In genomic region chr12:8864830-8865229, GRCm38 (mm10) we compare ENCODE assay signal across 12 mouse cellular contexts. TPM values are rescaled to one million over a fixed set of nuclear protein-coding genes. Genes with fewer than 3 reads are reported as not detected.
DNase-seq lines count a peak whose midpoint lies in the region; ATAC-seq and TF ChIP-seq lines count a peak whose summit lies in the region.
"Had no signal": no experiment of that assay in that cellular context is flagged by ENCODE, and none has a peak within 500 bp of the region (broad histone marks: within the 10 kb centered on the region; RNA-seq: fewer than 3 reads in every experiment).

No protein-coding gene starts in this region.

- TF ChIP-seq EP300 in MEL (IDR thresholded peaks at IDR 0.05; ENCODE audit: low read depth in 1 of 2, low read length in 2 of 2), result no peak

- WGBS in midbrain, embryonic 13.5 days, result 69% methylated on average over 3 of the region's 3 CpGs

- H3K4me3 ChIP-seq in MEL (ENCODE audit: control insufficient read depth in 1 of 2, insufficient read depth in 1 of 2, low read depth in 2 of 2, low read length in 2 of 2), result no peak overlapping the region
- H3K4me3 ChIP-seq in midbrain, embryonic 13.5 days (replicated peaks), result no peak overlapping the region
- H3K4me3 ChIP-seq: heart, adult 2 months; liver, embryonic 15.5 days had no signal

- intact Hi-C loops in heart, postnatal 25 days (cut with DNase I), result loop anchor here (5.0 kb wide), 1 partner anchor 93 kb away; the partner anchor contains the start of gene Sdc1

- DNase-seq in heart, adult 11 months, result peak; percentile 92
- no peak for DNase-seq in heart, postnatal 25 days (ENCODE audit: low spot score)
- DNase-seq in MEL (ENCODE audit: low read depth, low spot score), result peak; percentile 43
- no peak for DNase-seq in cerebellum, postnatal 14 days
- DNase-seq in kidney, postnatal 14 days, result no peak
- DNase-seq: right cerebral cortex, postnatal 25 days; thymus, postnatal 36 days had no signal

- H3K27me3 ChIP-seq in MEL (ENCODE audit: control insufficient read depth in 1 of 2, insufficient read depth in 2 of 2, low read length in 2 of 2), result no peaks in the 10 kb centered on the region
- no peaks in the 10 kb centered on the region for H3K27me3 ChIP-seq in midbrain, embryonic 13.5 days

- ATAC-seq in common myeloid progenitor, adult 5-6 weeks (replicated peaks; ENCODE audit: low read depth, poor library complexity, severe bottlenecking), result peak; percentile 95
- ATAC-seq in megakaryocyte, adult 5-6 weeks (ENCODE audit: poor library complexity, severe bottlenecking), result peak; percentile 88
- ATAC-seq in midbrain, embryonic 13.5 days, result no peak

- H3K36me3 ChIP-seq in MEL (ENCODE audit: control insufficient read depth in 1 of 2, insufficient read depth in 2 of 2, low read length in 2 of 2), result no peaks in the 10 kb centered on the region
- H3K36me3 ChIP-seq in midbrain, embryonic 13.5 days, result no peaks in the 10 kb centered on the region
- H3K36me3 ChIP-seq: liver, embryonic 15.5 days had no signal

- no peaks in the 10 kb centered on the region for H3K79me2 ChIP-seq in MEL (ENCODE audit: control insufficient read depth, insufficient read depth, low read length, poor library complexity)

- no peak for TF ChIP-seq POLR2A in MEL (IDR thresholded peaks at IDR 0.05; ENCODE audit: control insufficient read depth in 1 of 2, insufficient read depth in 1 of 2, low read depth in 1 of 2, low read length in 2 of 2, poor library complexity in 1 of 2)

- H3K27ac ChIP-seq in MEL (ENCODE audit: control insufficient read depth, low read depth, low read length), result no peak overlapping the region
- H3K27ac ChIP-seq in midbrain, embryonic 13.5 days, result no peak overlapping the region
- H3K27ac ChIP-seq: heart, adult 2 months; liver, embryonic 15.5 days had no signal

- H3K9me3 ChIP-seq in MEL (replicated peaks; ENCODE audit: insufficient read depth, low read length), result no peaks in the 10 kb centered on the region
- H3K9me3 ChIP-seq in midbrain, embryonic 13.5 days, result no peaks in the 10 kb centered on the region
- H3K9me3 ChIP-seq: liver, embryonic 15.5 days had no signal

- TF ChIP-seq CTCF in MEL (IDR thresholded peaks at IDR 0.05 in 2 of 3, conservative IDR thresholded peaks at IDR 0.05 in 1 of 3; ENCODE audit: control insufficient read depth in 1 of 3, insufficient read depth in 1 of 3, low read depth in 2 of 3, low read length in 3 of 3, poor library complexity in 1 of 3, severe bottlenecking in 1 of 3), result no peak

- H3K9ac ChIP-seq in MEL (ENCODE audit: control insufficient read depth, low read depth, low read length, poor library complexity, severe bottlenecking), result no peak overlapping the region
- no peak overlapping the region for H3K9ac ChIP-seq in midbrain, embryonic 13.5 days (replicated peaks)
- H3K9ac ChIP-seq: liver, embryonic 15.5 days had no signal

- H3K4me2 ChIP-seq in midbrain, embryonic 13.5 days (replicated peaks), result no peak overlapping the region
- H3K4me2 ChIP-seq: liver, embryonic 15.5 days had no signal

- H3K4me1 ChIP-seq in MEL (ENCODE audit: control insufficient read depth in 1 of 2, insufficient read depth in 2 of 2, low read length in 2 of 2), result peaks cover 0 to 8% of the 10 kb centered on the region in 2 experiments; a peak in 1 of 4 replicates
- no peaks in the 10 kb centered on the region for H3K4me1 ChIP-seq in midbrain, embryonic 13.5 days (replicated peaks)
- H3K4me1 ChIP-seq: liver, embryonic 15.5 days had no signal

- TF ChIP-seq RAD21 in MEL (IDR thresholded peaks at IDR 0.05; ENCODE audit: low read depth, low read length), result no peak

TF ChIP-seq in MEL, 35 proteins besides CTCF, POLR2A, EP300 and RAD21:
- TF ChIP-seq ZMIZ1 (IDR thresholded peaks at IDR 0.05; ENCODE audit: low read depth, low read length), result no peak
- no peak for TF ChIP-seq TAL1 (IDR thresholded peaks at IDR 0.05; ENCODE audit: low read length)
- no peak for TF ChIP-seq BHLHE40 (IDR thresholded peaks at IDR 0.05; ENCODE audit: borderline replicate concordance, low read depth, low read length)
- TF ChIP-seq MYC (IDR thresholded peaks at IDR 0.05; ENCODE audit: low read depth, low read length), result no peak
- no peak for TF ChIP-seq MAZ (IDR thresholded peaks at IDR 0.05; ENCODE audit: low read depth, low read length)
- no peak for TF ChIP-seq CHD1 (IDR thresholded peaks at IDR 0.05; ENCODE audit: low read depth, low read length)
- TF ChIP-seq MYB (IDR thresholded peaks at IDR 0.05; ENCODE audit: low read depth, low read length), result no peak
- no peak for TF ChIP-seq ETS1 (IDR thresholded peaks at IDR 0.05; ENCODE audit: low read depth, low read length)
- no peak for TF ChIP-seq UBTF (IDR thresholded peaks at IDR 0.05; ENCODE audit: borderline replicate concordance, insufficient read depth, low read depth, low read length)
- TF ChIP-seq ZC3H11A (IDR thresholded peaks at IDR 0.05; ENCODE audit: low read depth, low read length), result no peak
- no peak for TF ChIP-seq TBP (IDR thresholded peaks at IDR 0.05; ENCODE audit: low read depth, low read length)
- TF ChIP-seq ELF1 (IDR thresholded peaks at IDR 0.05; ENCODE audit: low read depth, low read length), result no peak
- TF ChIP-seq POLR2AphosphoS2 (IDR thresholded peaks at IDR 0.05; ENCODE audit: low read length), result no peak
- no peak for TF ChIP-seq GATA1 (IDR thresholded peaks at IDR 0.05; ENCODE audit: low read depth, low read length)
- no peak for TF ChIP-seq USF2 (IDR thresholded peaks at IDR 0.05; ENCODE audit: borderline replicate concordance in 1 of 2, insufficient read depth in 1 of 2, low read depth in 1 of 2, low read length in 2 of 2)
- no peak for TF ChIP-seq MXI1 (IDR thresholded peaks at IDR 0.05; ENCODE audit: low read depth, low read length)
- TF ChIP-seq MEF2A (IDR thresholded peaks at IDR 0.05; ENCODE audit: extremely low read depth, insufficient replicate concordance, low read depth, low read length, poor library complexity, severe bottlenecking), result no peak

RNA-seq across cellular contexts. Expression of gene Laptm4a, which starts 56.6 kb away (rescaled TPM):
- 100 to 1,000 TPM; 332 to 350 TPM for total RNA-seq in heart, postnatal 25 days (2021)
- total RNA-seq in MEL (2012; rRNA removed), result 43.8 and 49.0 TPM in 2 replicates
- 10 to 100 TPM in 1 of 2 experiments, not detected in 1; 49.7 TPM for polyA plus RNA-seq in MEL (2012; ENCODE audit: insufficient read depth in 1 of 2, insufficient read length in 2 of 2, low read depth in 1 of 2, low replicate concordance in 2 of 2, missing spikeins in 1 of 2)
- total RNA-seq in common myeloid progenitor, adult 5-6 weeks (2017), result 115 and 122 TPM in 2 replicates
- 121 and 132 TPM in 2 replicates for total RNA-seq in megakaryocyte, adult 5-6 weeks (2015)
- 192 and 195 TPM in 2 replicates for total RNA-seq in megakaryocyte, adult 5-6 weeks (2017)
- polyA plus RNA-seq in midbrain, embryonic 13.5 days (2015; fragmentation: Nextera tagmentation; extraction: Ambion mirVana), result 207 and 221 TPM in 2 replicates

Comparison
In these comparisons a context has a peak if more than half of its experiments do, and no peak if none do; other contexts are left out.
1. DNase-seq: peak in heart, adult 11 months (single experiment) and MEL (single experiment); none in heart, postnatal 25 days (single experiment), cerebellum, postnatal 14 days (0 of 2) and kidney, postnatal 14 days (single experiment).